Mouse (Mus musculus): ENCODE measurements at regions not wholly inside any gene's neighbourhood (a gene's known extent, or its start where the extent isn't known, plus 50 kb on each side); places are given as distances from the start of the nearest gene placed in this dataset.

DNA sequence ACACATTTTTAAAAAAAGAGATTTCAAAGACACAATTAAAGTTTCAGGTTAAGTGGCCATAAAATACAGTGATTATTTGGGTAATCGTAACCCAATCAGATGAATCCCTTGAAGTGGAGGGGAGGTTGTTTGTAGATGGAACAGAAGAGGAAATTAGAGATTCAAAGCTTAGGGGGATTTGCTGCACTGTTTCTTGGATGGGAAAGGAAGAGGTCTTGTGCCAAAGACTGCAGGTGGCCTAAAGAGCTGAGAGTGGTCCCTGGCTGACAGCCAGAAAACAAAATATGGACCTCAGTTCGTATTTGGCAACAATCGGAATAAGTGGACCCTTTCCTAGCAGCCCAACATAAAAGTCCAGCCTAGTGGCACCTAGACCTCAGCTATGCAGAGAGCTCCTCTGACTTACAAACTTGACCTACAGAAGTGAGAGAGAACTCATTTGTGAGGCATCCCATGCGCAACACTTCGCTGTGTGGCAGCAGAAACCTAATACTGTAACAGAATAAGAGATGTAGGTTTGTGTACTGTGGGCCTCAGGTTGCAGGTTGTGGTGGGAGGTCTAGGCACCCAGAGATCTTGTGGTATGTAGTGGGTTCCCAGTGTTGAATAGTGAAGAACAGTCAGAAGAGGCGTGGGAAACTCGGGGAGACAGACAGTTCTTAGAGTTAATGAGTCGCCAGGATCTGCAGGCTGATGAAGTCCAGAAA, 110.0 kb upstream of the Ccdc54 start:
- DNase-seq: no peak

DNA sequence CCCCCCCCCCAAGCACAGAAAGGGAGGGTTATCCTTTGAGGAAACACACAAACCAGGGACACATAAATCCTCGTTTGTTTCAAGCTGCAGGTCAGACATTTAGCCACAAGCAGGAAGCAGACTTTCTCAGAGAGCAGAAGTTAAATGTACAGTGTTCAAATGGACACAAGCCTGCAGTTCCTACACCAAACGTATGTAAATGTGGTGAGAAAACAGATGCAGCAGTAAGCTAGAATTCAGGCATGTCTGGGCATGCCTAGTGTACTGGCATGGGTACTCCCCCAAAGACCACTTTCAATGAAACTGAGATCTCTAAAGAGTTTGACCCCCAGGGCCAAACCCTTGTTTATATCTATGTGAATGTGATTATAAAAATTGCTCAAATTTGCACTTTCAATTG, 109.2 kb upstream of the Ccdc54 start:
- no peak for DNase-seq

DNA sequence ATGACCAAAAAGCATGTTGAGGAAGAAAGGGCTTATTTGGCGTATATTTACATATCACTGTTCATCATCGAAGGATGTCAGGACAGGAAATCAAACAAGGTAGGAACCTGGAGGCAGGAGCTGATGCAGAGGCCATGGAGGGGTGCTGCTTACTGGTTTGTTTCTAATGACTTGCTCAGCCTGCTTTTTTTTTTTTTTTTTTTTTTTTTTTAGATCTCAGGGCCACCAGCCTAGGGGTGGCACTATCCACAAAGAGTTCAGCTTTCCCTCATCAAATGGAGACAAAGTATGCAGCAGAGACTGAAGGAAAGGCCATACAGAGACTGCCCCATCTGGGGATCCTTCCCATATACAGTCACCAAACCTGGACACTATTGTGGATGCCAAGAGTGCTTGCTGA, 106.8 kb upstream of the Ccdc54 start:
- DNase-seq: no peak

DNA sequence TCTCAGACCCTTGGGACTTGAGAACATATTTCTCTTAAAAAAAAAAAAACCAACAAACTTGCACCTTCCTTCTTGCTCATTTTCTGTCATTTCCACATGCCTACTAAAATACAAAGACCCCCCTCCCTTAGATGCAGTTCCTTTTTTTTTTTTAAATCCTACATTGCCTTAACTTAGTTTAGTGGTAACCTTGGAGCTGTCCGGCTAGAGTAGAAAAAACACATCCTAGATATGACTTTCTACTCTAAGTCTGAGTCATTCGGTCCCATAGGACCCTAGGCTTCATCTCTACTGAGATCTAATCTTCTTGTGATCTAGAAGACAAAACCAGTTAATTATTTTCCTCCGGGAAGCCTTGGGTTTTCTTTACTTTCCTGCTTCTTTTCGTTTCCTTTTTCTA, 105.1 kb upstream of the Ccdc54 start:
- DNase-seq: no peak

DNA sequence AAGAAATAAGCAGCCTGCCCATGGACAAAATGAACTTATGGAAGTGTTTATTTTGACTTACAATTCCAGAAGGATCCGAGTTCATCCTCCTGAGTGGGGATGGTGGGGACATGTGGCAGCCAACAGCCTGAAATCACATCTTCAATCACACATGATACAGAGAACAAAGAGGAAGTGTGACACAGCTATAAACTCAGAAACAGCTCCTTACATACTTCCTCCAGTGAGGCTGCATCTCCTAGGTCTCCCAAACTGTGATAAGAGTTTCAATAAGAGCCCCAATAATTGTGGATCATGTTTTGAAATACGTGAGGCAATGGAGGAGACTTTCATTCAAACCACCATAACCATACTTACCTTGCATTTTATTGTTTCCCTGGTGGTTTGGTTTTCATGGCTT, 103.1 kb upstream of the Ccdc54 start:
- DNase-seq: no peak

DNA sequence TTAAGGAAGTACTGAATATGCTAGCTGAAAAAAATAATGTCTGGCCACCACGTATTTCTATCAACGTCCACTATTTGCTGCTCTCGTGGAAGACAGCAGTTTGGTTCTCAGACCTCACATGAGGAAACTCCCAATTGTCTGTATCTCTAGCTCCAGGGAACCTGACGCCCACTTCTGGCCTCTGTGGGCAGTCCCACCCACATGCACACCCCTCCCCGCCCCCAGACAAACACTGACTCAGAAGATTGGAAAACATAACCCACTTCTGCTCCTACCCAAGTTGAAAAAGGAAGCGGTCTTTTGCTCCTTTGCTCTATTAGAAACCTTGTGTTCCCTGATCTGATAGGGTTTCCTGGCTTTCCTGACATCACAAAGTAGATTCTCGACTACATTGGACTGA, 99.9 kb upstream of the Ccdc54 start:
- DNase-seq: no peak

DNA sequence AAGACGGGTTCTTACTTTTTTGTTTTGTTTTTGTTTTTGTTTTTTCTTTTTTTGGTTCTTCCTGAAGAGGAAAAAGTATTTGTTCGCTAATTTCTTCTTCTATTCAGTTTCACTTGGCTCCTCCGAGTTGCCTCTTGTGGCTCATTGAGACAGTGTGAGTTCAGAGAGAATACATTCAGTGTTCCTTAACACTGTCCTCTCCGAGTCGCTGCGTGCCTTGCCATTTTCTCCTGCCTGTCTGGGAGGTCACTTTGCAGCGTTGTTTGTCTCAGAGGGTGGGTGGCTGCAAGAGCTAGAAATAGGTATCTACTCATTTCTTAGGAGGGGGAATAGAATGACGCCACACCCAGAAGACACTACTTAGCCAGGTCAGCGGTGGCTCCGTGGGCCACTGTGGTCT, 98.6 kb upstream of the Ccdc54 start:
- DNase-seq: no peak

DNA sequence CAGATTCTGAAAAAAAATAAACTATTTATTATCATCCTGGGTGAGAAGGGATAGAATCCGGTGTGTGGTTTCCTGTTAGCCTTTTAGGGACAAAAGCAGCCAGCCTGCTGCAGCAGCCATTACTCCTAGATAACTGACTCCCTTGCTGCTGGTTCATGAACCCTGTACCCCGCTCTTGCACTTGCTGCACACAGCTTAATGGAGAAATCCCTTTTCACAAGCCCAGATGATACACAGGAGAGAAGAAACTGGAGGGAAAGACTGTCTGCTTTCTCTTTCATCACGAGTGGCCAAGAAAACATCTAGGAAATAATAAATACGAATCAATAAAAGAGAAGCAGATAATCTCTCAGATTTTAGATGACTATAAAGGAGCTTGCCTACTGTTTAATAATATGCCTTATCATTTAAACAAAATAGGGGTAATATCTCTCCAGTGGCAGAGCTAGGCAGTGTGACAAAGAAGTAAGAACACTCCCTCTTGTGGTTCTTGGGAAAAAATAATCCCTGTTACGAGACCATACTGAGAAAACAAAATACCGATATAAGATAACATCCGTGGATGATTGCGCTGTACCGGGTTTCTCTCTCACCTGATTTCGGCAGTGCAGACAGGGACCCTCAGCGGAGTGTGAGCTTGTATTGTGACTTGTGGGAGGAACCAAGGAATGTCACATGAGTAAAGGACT, 98.0 kb upstream of the Ccdc54 start:
- DNase-seq: no peak

DNA sequence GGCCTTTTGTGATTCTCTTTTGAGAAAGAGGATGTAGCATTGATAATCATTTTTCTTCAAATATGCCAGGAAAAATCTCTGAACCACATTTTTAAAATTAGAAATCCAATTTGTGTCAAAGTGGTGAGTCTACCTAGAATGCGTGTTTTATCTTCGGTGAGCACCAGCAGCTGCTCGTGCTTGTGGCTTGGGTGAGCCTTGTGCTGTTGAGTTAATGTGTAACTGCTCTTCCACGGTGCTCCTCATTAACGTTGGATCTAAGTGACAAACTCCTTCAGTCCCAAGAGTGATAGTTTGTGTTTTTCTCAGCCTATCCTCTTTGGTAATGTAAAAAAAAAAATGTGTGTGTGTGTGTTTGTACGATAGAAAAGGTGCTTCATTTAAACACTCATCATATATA, 88.7 kb upstream of the Ccdc54 start:
- no peak for DNase-seq

DNA sequence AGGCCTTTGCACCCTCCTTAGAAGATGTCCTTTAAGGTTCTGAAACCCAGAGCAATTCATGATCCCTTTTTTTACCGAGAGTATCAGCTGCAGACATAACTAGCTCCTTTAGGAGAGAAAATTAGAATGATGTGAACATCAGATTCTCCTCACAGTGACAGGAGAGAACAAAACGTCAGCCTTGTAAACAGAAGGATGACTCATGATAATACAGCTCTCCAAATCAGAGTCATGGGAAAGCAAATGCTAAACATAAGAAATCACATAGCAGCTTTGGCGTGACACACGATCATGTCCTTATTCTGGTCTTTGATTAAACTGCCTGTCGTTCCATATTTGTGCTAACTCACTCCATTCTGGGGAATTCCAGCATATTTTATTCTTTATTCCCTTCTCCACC, 82.4 kb upstream of the Ccdc54 start:
- DNase-seq: no peak

DNA sequence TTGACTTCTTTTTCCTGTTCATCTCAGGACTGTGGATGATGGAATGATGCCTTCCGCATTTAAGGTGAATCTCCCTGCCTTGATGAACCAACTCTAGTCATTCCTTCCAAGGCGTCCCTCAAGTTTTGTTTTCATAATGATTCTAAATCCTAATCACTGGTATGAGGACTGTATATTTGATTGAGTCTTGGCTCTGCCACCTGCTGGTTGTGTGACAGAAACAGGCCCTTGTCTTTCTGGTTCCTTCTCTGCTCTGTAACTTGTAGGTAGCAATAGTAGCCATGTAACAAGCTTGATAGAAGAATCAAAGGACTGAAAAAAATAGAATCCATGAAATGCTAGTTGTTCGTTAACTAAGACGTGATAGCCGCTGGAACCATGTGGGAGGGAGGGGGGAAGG, 81.8 kb upstream of the Ccdc54 start:
- DNase-seq: peak; percentile 22

DNA sequence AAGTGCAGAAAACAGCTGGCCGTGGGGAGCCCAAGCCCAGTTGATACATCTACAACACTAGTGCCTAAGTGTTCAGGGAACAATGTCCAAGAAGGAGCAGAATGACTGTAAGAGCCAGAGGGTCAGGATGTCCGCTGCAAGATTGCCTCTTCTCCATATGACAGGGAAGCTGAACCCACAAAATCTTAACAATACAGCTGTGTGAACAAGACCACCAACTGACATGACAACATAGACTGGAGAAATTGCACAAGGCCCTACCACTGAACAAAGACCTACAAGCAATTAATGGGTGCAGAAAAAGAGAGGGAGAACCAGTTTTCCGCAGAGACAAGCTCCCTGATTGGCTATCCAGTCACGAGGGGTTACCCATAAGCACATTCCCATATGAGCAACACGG, 80.2 kb upstream of the Ccdc54 start:
- no peak for DNase-seq

DNA sequence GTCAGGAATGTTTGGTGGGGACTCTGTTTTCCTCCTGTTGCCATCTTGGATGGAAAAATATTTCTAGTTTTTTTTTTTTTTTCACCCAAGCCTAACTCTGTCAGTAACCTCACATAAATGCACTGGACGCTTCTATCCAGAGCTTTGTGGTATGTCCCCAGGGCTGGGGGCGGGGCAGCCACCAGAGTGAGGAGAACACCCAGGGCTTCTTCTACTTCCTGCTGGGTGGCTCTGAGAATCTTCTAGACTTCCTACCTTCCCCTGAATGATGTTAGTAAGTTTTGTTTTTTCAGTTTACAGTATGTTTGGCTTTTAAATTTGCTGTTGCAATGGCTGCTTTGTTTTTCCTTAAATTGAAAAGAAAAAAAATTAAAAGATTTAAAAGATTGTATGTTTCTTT, 73.3 kb upstream of the Ccdc54 start:
- DNase-seq: no peak

Data from kidney, postnatal 10 days (tissue).